Mouse (Mus musculus) megakaryocyte-erythroid progenitor cell, adult 5-6 weeks (primary cell): Measurements from ENCODE around the gene Rogdi. TPM values are rescaled to one million over a fixed set of nuclear protein-coding genes. Genes with fewer than 3 reads are reported as not detected.

Experiments
- ATAC-seq: replicated peaks from 2 replicates; pipeline ENCODE4 v1.8.0; 2016; ENCODE audit warnings: mild to moderate bottlenecking, inconsistent platforms; ENCODE audit not compliant: severe bottlenecking, poor library complexity, low FRiP score, low TSS enrichment
- total RNA-seq, 2 experiments: library from RNA; stranded (forward) in 1 of 2; stranded (reverse) in 1 of 2; fragments of 200-1000, 215-1000 nt in 1 of 2; fragments of >200 nt in 1 of 2; fragmentation: Nextera tagmentation in 1 of 2; gene quantifications; 2 replicates each; pipeline ENCODE4 v1.2.3; 2014 to 2017

Rogdi gene
- total RNA-seq, 2 experiments from 2014 or later: 2.2 to 3.4 TPM

- ATAC-seq: no peak
These were observed 14.4 kb downstream of the Rogdi start for GRCm38 (mm10) chr16:4998984-4999383.

GRCm38 (mm10) chr16:4997553-4997952 is 15.8 kb downstream of the Rogdi start, which contains the start of gene Sept12:
Gene Sept12 (minus strand): TSS chr16:4997852.
- ATAC-seq: no peak

DNA sequence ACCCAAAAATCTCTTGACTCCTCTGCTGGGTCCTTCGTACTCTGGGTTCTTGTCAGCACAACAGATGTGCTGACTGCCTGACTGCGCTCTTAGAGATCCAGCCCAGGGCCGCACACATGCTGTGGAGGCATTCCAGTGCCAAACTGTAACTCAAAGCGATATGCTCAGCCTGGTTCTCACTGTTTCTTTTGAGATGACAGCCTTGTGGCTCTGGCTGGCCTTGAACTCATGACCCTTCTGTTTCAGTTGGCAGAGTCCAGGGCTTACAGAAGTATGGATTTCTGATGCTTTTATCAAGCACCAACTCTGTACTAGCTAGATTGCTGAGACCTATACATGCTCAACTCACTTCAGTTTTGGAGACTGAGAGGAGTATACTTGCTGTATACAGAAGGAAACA is 20.1 kb downstream of the Rogdi start:
- ATAC-seq: no peak

DNA sequence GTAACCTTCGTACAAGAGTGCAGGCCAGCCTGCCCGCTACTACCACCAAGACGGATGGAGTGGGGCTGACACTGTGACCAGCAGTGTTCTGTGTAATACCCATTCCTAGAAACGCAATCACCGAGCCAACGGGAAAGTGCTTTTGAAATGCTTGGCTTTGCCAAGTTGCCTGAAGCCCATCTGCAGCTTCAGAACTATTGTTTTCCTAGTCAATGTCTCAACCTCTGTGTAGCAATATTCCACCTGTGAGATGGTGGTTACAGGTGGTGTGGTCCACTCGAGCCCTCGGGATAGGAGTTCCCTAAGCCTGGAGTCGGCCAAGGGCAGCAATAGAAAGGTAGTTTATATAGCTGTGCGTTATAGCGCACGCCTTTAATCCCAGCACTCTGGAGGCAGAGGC is 28.6 kb downstream of the Rogdi start:
- no peak for ATAC-seq

DNA sequence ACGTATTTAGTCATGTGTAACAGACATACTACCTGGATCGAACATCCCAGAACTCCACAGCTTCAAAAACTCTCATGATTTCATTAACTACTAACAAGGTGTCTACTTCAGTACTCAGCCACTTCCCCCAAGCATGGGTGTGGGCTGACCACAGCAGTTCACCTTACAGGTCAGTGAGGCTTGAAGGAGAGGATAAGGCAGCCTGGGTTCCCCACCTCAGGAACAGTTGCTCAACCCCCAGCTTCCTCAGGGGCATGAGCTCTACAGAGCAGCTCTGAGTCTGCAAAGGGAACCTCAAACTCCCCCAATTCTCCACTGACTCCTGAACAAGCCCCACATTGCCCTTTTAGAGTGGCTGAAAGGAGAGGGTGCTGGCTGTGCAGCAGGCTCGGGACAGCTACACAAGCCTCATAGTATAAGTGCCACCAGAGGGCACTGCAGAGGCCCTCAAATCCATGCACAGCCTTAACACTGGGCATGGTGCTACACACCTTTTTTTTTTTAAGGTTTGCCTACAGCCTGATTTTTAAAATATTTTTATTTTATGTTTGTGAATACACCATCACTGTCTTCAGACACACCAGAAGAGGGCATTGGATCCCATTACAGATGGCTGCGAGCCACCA is 33.5 kb downstream of the Rogdi start:
- peak; percentile 77 for ATAC-seq

DNA sequence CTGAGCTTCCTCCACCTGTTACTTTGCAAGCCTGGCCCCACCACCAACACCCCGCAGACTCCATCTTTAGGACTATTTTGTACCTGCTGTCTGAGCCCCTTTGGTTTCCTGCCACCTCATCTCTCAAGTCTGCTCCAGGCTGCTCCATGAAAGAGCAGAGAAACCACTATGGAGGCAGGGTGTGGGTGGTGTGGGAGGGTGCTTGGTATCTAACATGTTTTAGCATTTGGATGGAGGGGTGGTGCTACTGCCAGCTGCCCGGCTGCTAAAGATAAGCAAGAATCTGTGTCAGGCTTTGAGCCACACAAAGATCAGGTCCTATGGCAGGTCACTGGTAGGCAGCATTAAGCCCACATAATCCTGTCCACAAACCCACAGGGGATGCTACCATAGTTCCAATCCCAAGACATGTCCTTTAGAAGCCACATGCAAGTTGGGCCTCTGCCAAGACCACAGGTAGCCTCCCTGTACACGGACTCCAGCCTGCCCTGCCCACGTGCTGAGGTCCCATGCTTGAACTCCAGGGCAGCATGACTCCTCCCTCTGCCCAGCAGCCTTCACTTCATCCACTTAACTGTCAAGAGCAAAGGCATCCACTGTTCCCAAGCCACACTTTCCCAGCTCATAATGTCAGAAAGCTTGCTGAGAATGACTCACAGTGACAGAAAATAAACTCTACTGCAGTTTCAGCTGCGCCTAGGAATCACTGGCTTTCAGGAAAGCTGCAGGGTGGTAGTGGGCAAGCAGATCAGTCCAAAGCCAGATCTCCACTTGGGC is 34.9 kb downstream of the Rogdi start:
- peak; percentile 81 for ATAC-seq

- no peak for ATAC-seq
These were observed 37.2 kb downstream of the Rogdi start for GRCm38 (mm10) chr16:4976180-4976579.

GRCm38 (mm10) chr16:4974521-4974920 is 38.8 kb downstream of the Rogdi start:
- no peak for ATAC-seq

- ATAC-seq: no peak
These were observed 41.7 kb downstream of the Rogdi start for GRCm38 (mm10) chr16:4971626-4972025.

DNA sequence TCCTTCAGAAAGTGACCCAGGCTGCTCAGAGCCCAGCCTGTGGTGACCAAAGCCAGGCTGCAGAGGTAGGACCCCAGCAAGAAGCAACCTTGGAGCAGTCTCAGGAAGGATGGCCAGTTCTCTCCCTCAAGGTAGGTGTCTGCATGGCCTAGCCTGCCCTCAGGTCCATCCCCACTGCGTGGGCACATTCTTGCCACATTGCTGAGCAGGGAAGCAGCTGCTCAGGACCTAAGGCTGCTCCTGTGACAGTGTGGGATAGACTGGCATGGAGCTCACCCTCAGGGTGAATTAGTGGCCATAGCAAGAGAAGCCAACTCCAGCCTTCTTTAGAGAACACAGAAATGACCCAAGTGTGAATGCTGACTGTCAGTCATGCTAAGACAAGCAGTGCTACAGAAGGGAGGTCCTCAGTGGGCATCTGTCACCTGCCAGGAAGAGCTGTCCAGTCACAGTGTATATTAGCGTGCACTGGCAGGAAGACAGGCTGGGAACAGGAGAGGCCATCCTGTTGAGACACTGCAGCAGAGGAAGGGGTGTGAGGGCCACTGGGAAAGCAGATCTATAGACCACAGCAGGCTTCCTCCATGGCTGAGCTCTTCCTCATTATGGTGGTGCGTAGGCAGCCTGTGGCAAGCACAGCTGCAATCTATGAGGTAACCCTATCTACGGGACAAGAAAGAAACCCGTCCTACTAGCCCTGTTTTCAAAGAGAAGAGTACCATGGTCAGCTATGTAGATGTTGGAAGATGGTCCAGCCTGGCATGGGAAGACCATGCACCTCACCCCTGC is 44.1 kb downstream of the Rogdi start:
- no peak for ATAC-seq

DNA sequence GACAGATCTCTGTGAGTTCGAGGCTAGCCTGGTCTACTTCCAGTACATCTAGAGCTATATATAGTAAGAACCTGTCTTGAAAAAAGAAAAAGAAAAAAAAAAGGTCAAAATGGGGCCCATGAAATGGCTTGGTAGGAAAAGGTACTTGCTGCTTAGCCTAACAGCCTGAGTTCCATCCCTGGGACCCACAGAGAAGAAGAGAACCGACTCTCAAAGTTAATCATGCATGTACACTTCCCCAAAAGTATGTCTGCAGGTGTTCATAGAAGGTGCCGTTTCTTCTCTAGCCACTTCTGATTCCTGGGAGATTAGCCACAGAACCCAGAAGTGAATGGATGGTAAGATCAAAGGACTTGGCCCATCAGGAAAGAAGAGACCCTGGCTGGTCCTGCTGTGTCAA is 44.9 kb downstream of the Rogdi start:
- no peak for ATAC-seq

DNA sequence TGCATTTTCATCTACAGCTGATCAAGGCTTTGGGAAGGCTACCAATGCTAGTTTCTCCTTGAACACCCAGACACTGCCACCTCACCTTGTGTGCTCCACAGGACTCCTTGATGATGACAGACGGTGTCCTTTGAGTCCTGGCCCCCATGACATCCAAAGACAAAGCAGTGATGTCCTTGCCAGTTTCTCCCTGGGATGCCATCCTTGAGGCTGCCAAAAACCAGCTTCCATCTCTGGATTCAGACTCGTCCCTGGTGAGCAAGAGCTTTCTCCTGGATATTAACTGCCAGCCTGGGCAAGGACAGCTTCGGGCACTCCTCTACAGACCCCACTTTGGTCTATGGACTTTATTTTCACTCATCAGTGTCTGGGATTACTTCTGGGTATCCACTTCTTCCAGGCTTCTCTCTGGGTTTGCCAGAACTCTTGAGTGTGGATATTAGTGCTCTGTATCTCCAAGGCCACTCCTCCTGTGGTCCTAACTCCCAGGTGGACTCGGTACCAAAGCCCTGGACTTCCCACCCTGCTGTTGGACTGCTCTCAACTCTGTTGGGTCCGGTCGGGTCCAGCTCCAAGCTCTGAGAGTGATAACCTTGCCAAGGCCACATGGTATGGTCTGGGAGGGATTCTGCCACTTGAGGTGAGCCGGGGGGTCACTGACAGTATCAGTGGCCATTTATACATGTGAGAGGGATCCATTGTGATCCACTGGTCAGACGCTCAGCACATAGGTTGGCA is 47.8 kb downstream of the Rogdi start:
- no peak for ATAC-seq

GRCm38 (mm10) chr16:4964731-4965391 is 48.5 kb downstream of the Rogdi start:
- peak; percentile 16; the same call in 1 of the 2 replicates for ATAC-seq

DNA sequence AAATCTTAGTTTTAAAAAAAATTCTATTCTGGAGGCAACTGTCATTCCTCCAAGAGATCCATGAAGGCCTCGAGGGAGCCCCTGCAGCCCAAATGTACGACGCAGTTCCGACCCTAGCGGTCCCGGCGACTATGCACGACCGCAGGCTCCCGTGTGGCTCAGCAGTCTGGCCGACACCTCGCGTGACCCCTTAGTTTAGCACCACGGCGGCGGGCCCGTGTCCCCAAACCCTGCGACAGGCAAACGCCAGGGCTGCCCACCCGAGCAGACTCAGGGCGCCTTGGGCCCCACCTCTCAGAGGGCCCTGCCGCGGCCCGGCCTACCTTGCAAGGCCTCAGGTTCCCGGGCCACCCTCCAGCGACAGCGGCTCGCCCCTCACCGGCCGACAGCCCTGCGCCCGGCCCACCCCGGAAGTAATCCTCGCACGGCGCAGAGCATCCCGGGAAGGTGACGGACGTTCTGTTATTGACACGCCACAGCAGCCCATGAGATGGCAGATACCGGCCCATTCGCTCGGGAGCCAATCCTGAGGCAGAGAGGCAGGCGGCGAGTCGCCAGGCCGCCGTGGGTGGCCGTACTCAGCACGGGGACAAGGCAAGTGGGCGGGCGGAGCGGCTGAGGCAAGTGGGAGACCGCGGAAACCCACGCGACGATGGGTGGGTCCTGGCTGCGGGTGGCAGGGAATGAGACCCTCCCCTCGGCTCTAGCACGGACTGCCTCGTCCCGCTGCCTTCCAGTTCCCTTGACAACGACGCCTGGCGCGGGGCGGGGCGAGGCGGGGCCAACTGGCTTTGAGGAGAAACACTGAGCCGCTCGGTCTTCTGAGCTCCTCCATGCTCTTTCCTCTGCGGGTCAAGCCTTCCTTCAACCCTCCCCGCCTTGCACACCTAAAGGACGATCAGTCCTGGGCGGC is 49.3 kb downstream of the Rogdi start, which contains the start of gene Anks3:
Gene Anks3 (minus strand): TSS at position 409 of the 913 bp plus-strand sequence.
- peak; percentile 95 for ATAC-seq

- ATAC-seq: no peak
These were observed 50.0 kb downstream of the Rogdi start for GRCm38 (mm10) chr16:4963346-4963745.

- ATAC-seq: no peak
These were observed 53.1 kb downstream of the Rogdi start for GRCm38 (mm10) chr16:4960260-4960659.
